Mouse (Mus musculus) spleen, adult 2 months (tissue): ENCODE measurements around the gene Gpr171.

Source experiments
- CTCF ChIP-seq: fragments of 200-500 bp; IDR thresholded peaks from 2 replicates; pipeline ENCODE4 v1.5.1; 2011; ENCODE audit warnings: mild to moderate bottlenecking, inconsistent platforms; ENCODE audit not compliant: insufficient read depth, insufficient read length, insufficient replicate concordance; ENCODE audit errors: extremely low read depth
- POLR2A ChIP-seq: fragments of 200-500 bp; IDR thresholded peaks from 2 replicates; pipeline ENCODE4 v1.6.1; 2011; ENCODE audit warnings: low read depth, low read length, inconsistent platforms

- no peak for TF ChIP-seq CTCF
- TF ChIP-seq POLR2A, result no peak
These were observed 43.6 kb upstream of the Gpr171 start for GRCm38 (mm10) chr3:59145194-59145593.
